Mouse (Mus musculus): Measurements from ENCODE around the gene 1700123O20Rik. TPM values are rescaled to one million over a fixed set of nuclear protein-coding genes. Genes with fewer than 3 reads are reported as not detected.

Gene 1700123O20Rik
- total RNA-seq, 2 experiments from 2014 or later: 40.6 to 42.1 TPM

- no peak for DNase-seq
These were observed 9.7 kb upstream of the 1700123O20Rik start for GRCm38 (mm10) chr14:54676290-54676689.

GRCm38 (mm10) chr14:54678657-54679304 is 7.2 kb upstream of the 1700123O20Rik start:
- DNase-seq: no peak

GRCm38 (mm10) chr14:54682396-54682795 is 3.6 kb upstream of the 1700123O20Rik start:
- DNase-seq: no peak

GRCm38 (mm10) chr14:54685471-54685870 is 545 bp upstream of the 1700123O20Rik start:
- no peak for DNase-seq

- peak; percentile 99 to 100 for DNase-seq
These were observed 617 bp downstream of the 1700123O20Rik start, which contains the start of gene Acin1 for GRCm38 (mm10) chr14:54686522-54687143. Gene Acin1 (minus strand): TSS chr14:54686931.

- no peak for DNase-seq
These were observed 1.2 kb downstream of the 1700123O20Rik start for GRCm38 (mm10) chr14:54687251-54687650.

- no peak for DNase-seq
These were observed 9.0 kb downstream of the 1700123O20Rik start for GRCm38 (mm10) chr14:54695042-54695441.

GRCm38 (mm10) chr14:54696752-54697151 is 10.7 kb downstream of the 1700123O20Rik start:
- DNase-seq: no peak

GRCm38 (mm10) chr14:54698733-54699132 is 12.7 kb downstream of the 1700123O20Rik start, which contains the start of gene Gm29776:
Gene Gm29776 (minus strand): TSS chr14:54698833.
- DNase-seq: no peak

- no peak for DNase-seq
These were observed 13.6 kb downstream of the 1700123O20Rik start for GRCm38 (mm10) chr14:54699586-54699985.

GRCm38 (mm10) chr14:54701298-54701697 is 15.3 kb downstream of the 1700123O20Rik start:
- peak; percentile 85 to 86 for DNase-seq

- DNase-seq: no peak
These were observed 17.2 kb downstream of the 1700123O20Rik start for GRCm38 (mm10) chr14:54703207-54703606.

- DNase-seq: peak in 1 of 2 experiments; percentile 38
These were observed 19.8 kb downstream of the 1700123O20Rik start for GRCm38 (mm10) chr14:54705844-54706243.

GRCm38 (mm10) chr14:54706589-54707320 is 20.7 kb downstream of the 1700123O20Rik start:
- peak in 1 of 2 experiments; percentile 29 for DNase-seq

GRCm38 (mm10) chr14:54709054-54709453 is 23.0 kb downstream of the 1700123O20Rik start:
- DNase-seq: no peak

- DNase-seq: no peak
These were observed 26.1 kb downstream of the 1700123O20Rik start, which contains the start of gene Cebpe for GRCm38 (mm10) chr14:54712074-54712473. Gene Cebpe (minus strand): TSS chr14:54712174.

GRCm38 (mm10) chr14:54712861-54713260 is 26.8 kb downstream of the 1700123O20Rik start:
- peak; percentile 19 to 53 for DNase-seq

GRCm38 (mm10) chr14:54714121-54714520 is 28.1 kb downstream of the 1700123O20Rik start:
- peak; percentile 51 to 64 for DNase-seq

GRCm38 (mm10) chr14:54714617-54715081 is 28.6 kb downstream of the 1700123O20Rik start:
- DNase-seq: peak; percentile 17 to 31

GRCm38 (mm10) chr14:54715402-54715801 is 29.4 kb downstream of the 1700123O20Rik start:
- DNase-seq: no peak

GRCm38 (mm10) chr14:54720041-54720440 is 34.0 kb downstream of the 1700123O20Rik start:
- no peak for DNase-seq

- peak in 1 of 2 experiments; percentile 23 for DNase-seq
These were observed 34.8 kb downstream of the 1700123O20Rik start for GRCm38 (mm10) chr14:54720654-54721350.
